Mouse (Mus musculus): ENCODE measurements around the gene Lix1.

DNA sequence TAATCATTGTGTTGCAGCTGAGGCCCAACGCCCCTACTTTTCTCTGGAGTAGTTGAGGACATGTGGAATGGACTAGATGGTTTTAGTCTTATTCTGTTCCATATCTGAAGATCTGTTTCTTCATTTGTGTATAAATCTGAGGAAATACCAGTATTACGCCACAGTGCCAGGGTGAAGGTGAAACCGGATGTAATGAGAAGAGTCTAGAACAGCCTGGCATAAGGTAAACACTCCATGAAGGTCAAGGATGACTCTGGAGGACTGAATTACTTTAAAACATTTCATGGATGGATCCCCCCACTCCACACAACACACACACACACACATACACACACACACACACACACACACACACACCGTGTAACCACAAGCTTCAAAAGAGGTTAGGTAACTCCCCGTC is 45.3 kb downstream of the Lix1 start:
- TF ChIP-seq CTCF (IDR thresholded peaks at IDR 0.05; ENCODE audit: low read depth) (no peak), EP300 (IDR thresholded peaks at IDR 0.05; ENCODE audit: low read depth) (no peak)

Measured in liver, embryonic 14.5 days (tissue).